Mouse (Mus musculus) neural tube, embryonic 14.5 days (tissue): Measurements from ENCODE around the gene Pdzrn4. TPM values are rescaled to one million over a fixed set of nuclear protein-coding genes. Genes with fewer than 3 reads are reported as not detected.

ENCODE experiments used
- ATAC-seq: fragments of 200-750 bp; cut with Nextera tagmentation; 2 replicates; pipeline ENCODE4 v1.8.0; 2017; ENCODE audit warnings: low read depth, mild to moderate bottlenecking, moderate TSS enrichment, moderate library complexity
- H3K27ac ChIP-seq: fragments of 300-500 bp; sonication (generic); 2 replicates; pipeline ENCODE4 v1.5.1; 2014; ENCODE audit warnings: low read depth, mild to moderate bottlenecking, control low read depth, low read length, moderate library complexity, mixed read lengths
- H3K27me3 ChIP-seq: fragments of 300-500 bp; sonication (generic); 2 replicates; pipeline ENCODE4 v1.6.1; 2014; ENCODE audit warnings: low read length; ENCODE audit not compliant: control insufficient read depth, insufficient read depth
- H3K36me3 ChIP-seq: fragments of 300-500 bp; sonication (generic); 2 replicates; pipeline ENCODE4 v1.6.1; 2014; ENCODE audit warnings: low read length, mixed read lengths; ENCODE audit not compliant: control insufficient read depth, insufficient read depth
- H3K4me1 ChIP-seq: fragments of 300-500 bp; sonication (generic); 2 replicates; pipeline ENCODE4 v1.6.1; 2014; ENCODE audit warnings: low read length; ENCODE audit not compliant: control insufficient read depth, insufficient read depth
- H3K4me2 ChIP-seq: fragments of 300-500 bp; sonication (generic); 2 replicates; pipeline ENCODE4 v1.6.1; 2014; ENCODE audit warnings: mild to moderate bottlenecking, low read depth, low read length, control low read depth
- H3K4me3 ChIP-seq: fragments of 300-500 bp; sonication (generic); 2 replicates; pipeline ENCODE4 v1.5.1; 2014; ENCODE audit warnings: low read depth, low read length, control low read depth, mixed read lengths
- H3K9ac ChIP-seq: fragments of 300-500 bp; sonication (generic); replicated peaks from 2 replicates; pipeline ENCODE4 v1.6.1; 2014; ENCODE audit warnings: low read depth, mild to moderate bottlenecking, control low read depth, low read length, mixed read lengths
- H3K9me3 ChIP-seq: fragments of 300-500 bp; sonication (generic); 2 replicates; pipeline ENCODE4 v1.6.1; 2016; ENCODE audit warnings: low read length; ENCODE audit not compliant: control insufficient read depth
- WGBS: fragments of 180-500 bp; shearing (Covaris S2); extraction: QIAGEN DNeasy Blood & Tissue Kit; methylation state at CpG from one replicate; pipeline ENCODE4 v1.1.7; 2014; 5-methylcytosine and 5-hydroxymethylcytosine counted together
- polyA plus RNA-seq: library from polyadenylated mRNA; unstranded; fragments of >200 nt; fragmentation: Nextera tagmentation; extraction: Ambion mirVana; gene quantifications from 2 replicates; pipeline ENCODE4 v1.2.1, GENCODE M21; 2014

The Pdzrn4 gene
- polyA plus RNA-seq, 1 experiment from 2014 or later, result 23.3 TPM

DNA sequence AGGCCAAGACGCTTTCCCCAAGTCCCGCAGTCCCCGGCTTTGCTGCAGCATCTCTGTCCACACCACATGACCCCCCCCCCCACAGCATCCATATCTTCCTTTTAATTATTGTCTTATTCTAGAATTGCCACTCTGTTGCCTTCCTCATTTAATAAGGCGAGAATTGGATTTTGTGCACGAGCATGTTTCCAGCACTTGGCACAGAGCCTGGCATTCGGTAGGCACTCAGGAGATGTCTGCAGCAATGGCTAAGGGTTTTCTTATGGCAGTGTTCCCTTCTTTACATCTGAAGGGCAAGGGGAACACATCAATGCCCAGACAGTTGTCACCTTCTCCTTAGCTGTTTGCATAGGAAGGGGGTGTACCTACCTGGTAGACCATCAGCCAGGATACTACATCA lies 282.9 kb downstream of the Pdzrn4 start:
- H3K9ac ChIP-seq, result no peak overlapping the region
- no peaks in the 10 kb centered on the region for H3K4me1 ChIP-seq
- no peaks in the 10 kb centered on the region for H3K36me3 ChIP-seq
- no peak overlapping the region for H3K4me3 ChIP-seq
- WGBS, result 85% methylated on average over 6 of the region's 6 CpGs
- no peaks in the 10 kb centered on the region for H3K27me3 ChIP-seq
- H3K4me2 ChIP-seq, result no peak overlapping the region
- no peaks in the 10 kb centered on the region for H3K9me3 ChIP-seq
- no peak overlapping the region for H3K27ac ChIP-seq
- no peak for ATAC-seq

DNA sequence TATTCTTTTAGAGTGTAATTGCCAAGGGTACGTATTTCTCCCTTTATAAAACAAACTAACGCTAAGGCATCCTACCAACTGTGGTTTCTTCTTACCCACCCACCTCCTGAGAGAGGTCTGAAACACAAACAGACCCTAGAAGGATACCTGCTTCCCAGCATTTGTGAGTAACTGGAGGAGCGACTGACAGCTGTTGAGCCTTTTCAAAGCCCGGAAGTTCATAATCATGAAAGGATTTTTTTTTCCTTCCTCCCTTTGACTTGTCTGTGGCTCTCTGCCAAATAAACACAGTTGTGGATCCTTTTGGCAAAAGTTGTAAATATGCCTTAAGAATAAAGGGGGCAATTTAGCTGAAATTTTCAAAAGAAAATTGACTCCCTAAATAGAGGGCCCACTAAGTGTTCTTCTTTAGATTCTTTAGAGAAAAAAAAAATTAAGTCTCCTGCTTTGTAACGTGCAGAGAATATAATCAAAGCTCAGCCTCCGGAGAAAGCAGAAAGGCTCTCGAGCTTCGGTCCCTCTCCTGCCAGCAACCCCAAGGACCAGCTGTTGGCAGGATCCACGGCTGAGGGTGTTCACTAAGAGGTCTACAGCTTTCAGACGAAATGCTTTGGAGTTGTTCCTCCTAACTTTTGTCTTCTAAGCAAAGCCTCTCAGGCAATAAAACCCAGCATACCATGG lies 299.7 kb downstream of the Pdzrn4 start:
- 17% methylated on average over 10 of the region's 10 CpGs for WGBS

DNA sequence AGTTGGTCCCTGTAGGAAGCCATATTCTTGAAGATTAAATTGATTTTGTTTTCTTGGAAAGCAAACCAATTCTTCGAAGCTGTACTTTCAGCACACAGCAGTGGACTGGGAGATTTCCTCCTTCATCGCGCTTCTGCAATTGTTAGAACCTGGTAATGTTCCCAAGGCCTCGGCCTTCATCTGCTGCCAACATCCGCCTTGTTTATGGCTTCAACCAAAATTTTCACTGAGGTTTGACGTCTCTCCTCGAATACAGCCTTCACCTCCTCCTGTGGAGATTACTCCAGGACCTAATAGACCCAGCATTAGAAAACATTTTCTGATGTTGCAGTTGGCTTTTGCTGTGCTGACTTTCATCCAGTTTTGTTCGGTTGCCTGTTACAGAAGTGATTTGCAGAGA lies 307.5 kb downstream of the Pdzrn4 start:
- Histone ChIP-seq H3K4me1 (no peaks in the 10 kb centered on the region), H3K9me3 (no peaks in the 10 kb centered on the region), H3K36me3 (no peaks in the 10 kb centered on the region), H3K9ac (no peak overlapping the region), H3K4me2 (no peak overlapping the region), H3K27ac (no peak overlapping the region), H3K4me3 (no peak overlapping the region), H3K27me3 (no peaks in the 10 kb centered on the region)
- no peak for ATAC-seq
- 77% methylated on average over 8 of the region's 8 CpGs for WGBS

More for the DNA sequence above, 299.7 kb downstream of the Pdzrn4 start:
- Histone ChIP-seq H3K9ac (no peak overlapping the region), H3K27ac (no peak overlapping the region), H3K9me3 (no peaks in the 10 kb centered on the region), H3K27me3 (no peaks in the 10 kb centered on the region), H3K36me3 (no peaks in the 10 kb centered on the region), H3K4me3 (no peak overlapping the region), H3K4me2 (no peak overlapping the region), H3K4me1 (no peaks in the 10 kb centered on the region)
- no peak for ATAC-seq

DNA sequence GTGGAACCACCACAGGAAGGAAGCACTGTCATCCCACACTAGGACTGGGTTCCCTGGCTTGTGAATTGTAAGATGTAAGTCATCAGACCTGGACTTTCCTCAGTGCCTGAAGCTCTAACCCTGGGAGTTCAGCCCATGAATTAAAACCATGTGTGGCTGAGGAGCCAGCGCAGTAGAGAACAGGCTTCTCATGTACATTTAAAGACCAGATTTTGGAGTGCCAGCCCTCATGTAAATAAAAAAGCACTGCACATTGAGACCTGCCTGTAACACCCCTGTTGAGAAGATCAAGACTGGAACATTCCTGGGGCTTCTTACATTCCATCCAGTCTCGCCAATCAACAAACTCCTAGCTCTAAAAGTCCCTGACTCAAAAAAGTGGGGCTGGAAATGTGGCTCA lies 342.0 kb downstream of the Pdzrn4 start:
- H3K4me3 ChIP-seq, result no peak overlapping the region
- H3K27ac ChIP-seq, result no peak overlapping the region
- 87% methylated on average over 2 of the region's 2 CpGs for WGBS
- no peak for ATAC-seq
- no peaks in the 10 kb centered on the region for H3K27me3 ChIP-seq
- no peaks in the 10 kb centered on the region for H3K9me3 ChIP-seq
- no peak overlapping the region for H3K9ac ChIP-seq
- H3K36me3 ChIP-seq, result no peaks in the 10 kb centered on the region
- no peaks in the 10 kb centered on the region for H3K4me1 ChIP-seq
- H3K4me2 ChIP-seq, result no peak overlapping the region

DNA sequence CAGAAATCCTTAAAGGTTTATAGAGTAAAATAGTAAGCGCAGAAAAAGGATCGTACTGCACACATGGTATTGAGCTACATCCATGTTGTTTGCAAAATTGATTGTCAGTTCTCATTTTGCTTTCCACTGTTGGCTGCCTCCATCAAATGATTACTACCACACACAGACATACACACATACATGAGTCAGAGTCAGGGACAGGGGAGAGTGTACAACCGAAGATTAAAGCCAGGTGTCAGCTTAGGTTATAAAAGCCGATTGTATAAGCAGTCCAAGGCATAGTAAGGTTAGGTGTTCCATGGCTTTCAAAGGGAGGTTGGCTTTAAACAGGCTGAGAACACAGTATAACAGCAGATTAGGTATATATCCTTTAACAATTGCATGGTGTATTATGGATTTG lies 343.2 kb downstream of the Pdzrn4 start:
- no peaks in the 10 kb centered on the region for H3K4me1 ChIP-seq
- 92% methylated on average over 4 of the region's 4 CpGs for WGBS
- no peaks in the 10 kb centered on the region for H3K36me3 ChIP-seq
- H3K9me3 ChIP-seq, result no peaks in the 10 kb centered on the region
- H3K4me2 ChIP-seq, result no peak overlapping the region
- ATAC-seq, result no peak
- no peaks in the 10 kb centered on the region for H3K27me3 ChIP-seq
- H3K27ac ChIP-seq, result no peak overlapping the region
- H3K4me3 ChIP-seq, result no peak overlapping the region
- H3K9ac ChIP-seq, result no peak overlapping the region

DNA sequence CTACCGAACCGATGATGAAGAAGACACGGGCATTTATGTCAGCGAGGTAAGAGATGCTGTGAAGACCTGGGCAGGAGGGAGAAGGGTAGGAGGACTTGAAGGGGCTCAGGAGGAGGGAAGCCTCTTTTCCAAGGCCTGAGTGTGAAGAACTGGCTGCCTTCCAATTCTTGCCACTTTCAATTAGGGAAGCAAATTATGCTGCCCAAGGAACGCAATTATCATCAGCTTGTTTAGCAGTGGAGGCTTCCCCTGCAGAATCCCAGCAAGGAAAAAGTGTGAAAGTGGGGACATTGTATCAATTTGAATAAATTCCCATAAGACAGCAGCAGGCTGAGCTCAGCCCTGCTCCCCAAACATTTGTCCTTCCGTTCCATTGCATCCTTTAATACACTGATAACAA lies 346.9 kb downstream of the Pdzrn4 start:
- Histone ChIP-seq H3K27ac (no peak overlapping the region), H3K9ac (no peak overlapping the region), H3K9me3 (no peaks in the 10 kb centered on the region), H3K4me1 (no peaks in the 10 kb centered on the region), H3K4me3 (no peak overlapping the region), H3K27me3 (no peaks in the 10 kb centered on the region), H3K36me3 (no peaks in the 10 kb centered on the region), H3K4me2 (no peak overlapping the region)
- WGBS, result 40% methylated on average over 6 of the region's 6 CpGs
- peak; percentile 24; the same call in 1 of the 2 replicates for ATAC-seq

DNA sequence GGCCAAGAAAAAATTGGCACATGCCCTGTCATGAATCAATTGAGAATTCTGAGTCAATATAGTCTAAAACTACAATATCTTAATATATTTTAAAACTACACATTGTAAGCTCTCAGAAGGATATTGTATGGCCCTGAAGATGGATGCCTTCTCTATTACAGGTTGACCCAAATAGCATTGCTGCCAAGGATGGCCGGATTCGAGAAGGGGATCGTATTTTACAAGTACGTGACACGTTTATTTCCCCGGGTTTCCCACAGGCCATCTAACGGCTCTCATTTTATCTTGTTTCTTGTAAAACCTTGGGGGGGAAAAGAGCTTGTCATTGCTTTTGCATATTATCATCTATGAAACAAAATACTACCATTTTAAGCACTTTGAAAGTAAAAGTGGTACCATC lies 349.4 kb downstream of the Pdzrn4 start:
- 52% methylated on average over 7 of the region's 7 CpGs for WGBS
- Histone ChIP-seq H3K9me3 (no peaks in the 10 kb centered on the region), H3K27me3 (no peaks in the 10 kb centered on the region), H3K27ac (no peak overlapping the region), H3K36me3 (no peaks in the 10 kb centered on the region), H3K4me1 (no peaks in the 10 kb centered on the region), H3K4me3 (no peak overlapping the region), H3K4me2 (no peak overlapping the region), H3K9ac (no peak overlapping the region)
- ATAC-seq, result no peak

DNA sequence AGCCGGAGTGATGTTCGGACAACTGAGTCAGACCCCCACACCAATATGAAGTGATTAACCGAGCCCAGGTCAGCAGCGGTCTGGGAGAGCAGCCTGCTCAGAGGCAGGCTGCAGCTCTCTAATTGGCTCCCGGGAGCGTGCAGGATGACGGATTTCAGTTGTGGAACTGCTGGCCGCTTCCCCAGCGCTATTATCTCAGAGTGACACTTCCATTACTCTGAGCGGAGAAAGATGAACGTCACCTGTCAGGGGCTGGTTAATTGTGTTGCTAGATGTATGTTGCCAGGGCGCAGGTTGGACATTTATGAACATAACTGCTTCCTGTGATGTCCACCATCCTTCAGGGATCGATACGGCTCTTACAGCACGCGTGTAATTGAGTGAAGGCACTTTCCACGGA lies 355.5 kb downstream of the Pdzrn4 start:
- 0 out of 2 replicates have a peak overlapping the region, but pooled peaks have one; percentile 18 for H3K27ac ChIP-seq
- H3K4me1 ChIP-seq, result no peaks in the 10 kb centered on the region
- H3K4me3 ChIP-seq, result no peak overlapping the region
- peak; percentile 46; the same call in 1 of the 2 replicates for ATAC-seq
- no peaks in the 10 kb centered on the region for H3K27me3 ChIP-seq
- no peaks in the 10 kb centered on the region for H3K9me3 ChIP-seq
- 64% methylated on average over 17 of the region's 17 CpGs for WGBS
- peak overlapping the region; percentile 31; the same call in 1 of the 2 replicates for H3K4me2 ChIP-seq
- H3K9ac ChIP-seq, result no peak overlapping the region
- H3K36me3 ChIP-seq, result no peaks in the 10 kb centered on the region

DNA sequence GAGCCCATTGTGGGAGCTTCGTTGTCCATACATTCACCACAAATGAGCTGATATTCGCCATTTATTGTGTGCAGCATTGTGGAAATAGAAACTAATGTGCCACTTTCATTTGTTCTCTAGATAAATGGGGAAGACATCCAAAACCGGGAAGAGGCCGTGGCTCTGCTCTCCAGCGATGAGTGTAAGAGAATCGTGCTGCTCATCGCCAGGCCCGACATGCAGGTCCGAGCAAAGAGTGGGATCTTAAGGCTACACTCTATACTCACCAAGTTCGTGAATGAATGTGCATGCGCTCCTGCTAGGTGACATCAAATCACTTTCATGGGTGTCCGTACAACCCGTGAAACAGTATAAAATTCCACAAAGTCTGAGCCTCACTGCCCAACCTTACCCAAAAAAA lies 355.9 kb downstream of the Pdzrn4 start:
- Histone ChIP-seq H3K36me3 (no peaks in the 10 kb centered on the region), H3K9me3 (no peaks in the 10 kb centered on the region), H3K27ac (0 out of 2 replicates have a peak overlapping the region, but pooled peaks have one; percentile 18), H3K9ac (no peak overlapping the region), H3K4me2 (peak overlapping the region; percentile 31; the same call in 1 of the 2 replicates), H3K4me1 (no peaks in the 10 kb centered on the region), H3K27me3 (no peaks in the 10 kb centered on the region), H3K4me3 (no peak overlapping the region)
- ATAC-seq, result no peak
- 78% methylated on average over 13 of the region's 13 CpGs for WGBS
